Mouse (Mus musculus) E14TG2a.4 (cell line): ENCODE measurements around the gene Plekhh3.

Experiments
- H3K27me3 ChIP-seq: 2 replicates; pipeline ENCODE4 v1.6.1; 2014; ENCODE audit warnings: low read length, control low read depth; ENCODE audit not compliant: insufficient read depth
- H3K36me3 ChIP-seq: 2 replicates; pipeline ENCODE4 v1.6.1; 2014; ENCODE audit warnings: low read length, control low read depth; ENCODE audit not compliant: insufficient read depth
- H3K4me1 ChIP-seq: replicated peaks from 2 replicates; pipeline ENCODE4 v1.6.1; 2014; ENCODE audit warnings: low read depth, low read length, control low read depth
- H3K4me3 ChIP-seq: replicated peaks from 2 replicates; pipeline ENCODE4 v1.5.1; 2014; ENCODE audit warnings: mild to moderate bottlenecking, low read length
- H3K9me3 ChIP-seq: 2 replicates; pipeline ENCODE4 v1.6.1; 2014; ENCODE audit warnings: low read length, control low read depth
- CTCF ChIP-seq: conservative IDR thresholded peaks from 2 replicates; pipeline ENCODE4 v1.5.1; 2014; ENCODE audit warnings: low read length
- NANOG ChIP-seq: IDR thresholded peaks from 2 replicates; pipeline ENCODE4 v1.6.1; 2014; ENCODE audit warnings: borderline replicate concordance, low read length, mixed read lengths
- POU5F1 ChIP-seq: IDR thresholded peaks from 2 replicates; pipeline ENCODE4 v1.6.1; 2014; ENCODE audit warnings: low read length, borderline replicate concordance

Plekhh3 gene

DNA sequence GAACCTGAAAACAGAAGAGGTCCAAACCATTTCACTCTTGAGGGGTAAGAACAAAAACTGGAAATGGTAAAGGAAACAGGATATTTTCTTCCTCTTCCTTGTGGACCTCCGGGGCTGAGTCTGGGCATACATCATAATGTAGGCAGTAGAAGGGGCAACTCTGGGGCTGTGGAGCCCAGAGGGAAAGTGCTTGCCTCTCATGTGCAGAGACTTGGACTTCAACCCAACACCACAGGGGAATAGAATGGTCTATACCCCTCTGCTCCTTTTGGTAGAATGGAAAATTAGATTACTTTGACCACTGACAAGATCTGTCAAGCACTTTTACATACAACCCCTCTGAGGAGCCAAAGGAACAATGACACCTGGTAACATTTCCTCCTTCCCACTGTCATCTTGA is 23.9 kb upstream of the Plekhh3 start:
- Histone ChIP-seq H3K4me1 (peaks cover 32% of the 10 kb centered on the region), H3K4me3 (no peak overlapping the region), H3K27me3 (no peaks in the 10 kb centered on the region), H3K36me3 (peaks cover 79% of the 10 kb centered on the region), H3K9me3 (no peaks in the 10 kb centered on the region)
- no peak for TF ChIP-seq POU5F1
- TF ChIP-seq CTCF = no peak
- TF ChIP-seq NANOG = no peak

DNA sequence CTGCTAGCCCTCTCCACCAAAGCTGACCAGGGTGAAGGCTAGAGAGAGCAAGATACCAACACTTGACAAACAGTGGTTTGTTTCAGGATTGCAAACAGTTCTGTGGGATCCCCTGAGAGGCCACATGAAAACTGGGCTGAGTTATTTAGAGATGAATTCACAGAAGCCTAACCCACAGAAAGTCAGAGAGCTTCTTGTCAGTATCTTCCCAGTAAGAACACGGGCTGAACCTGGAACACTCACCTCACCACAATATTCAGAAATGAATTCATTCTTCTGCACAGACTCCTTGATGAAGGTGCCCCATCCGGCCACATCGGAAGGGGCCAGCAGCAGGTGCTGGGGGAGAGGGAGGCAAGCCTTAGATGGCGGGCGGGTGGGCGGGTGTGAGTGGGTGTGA is 23.5 kb upstream of the Plekhh3 start:
- Histone ChIP-seq H3K4me3 (no peak overlapping the region), H3K27me3 (no peaks in the 10 kb centered on the region), H3K36me3 (peaks cover 75% of the 10 kb centered on the region), H3K4me1 (peaks cover 37% of the 10 kb centered on the region), H3K9me3 (no peaks in the 10 kb centered on the region)
- TF ChIP-seq CTCF (no peak), POU5F1 (no peak), NANOG (no peak)

- no peak overlapping the region for H3K4me3 ChIP-seq
- no peaks in the 10 kb centered on the region for H3K27me3 ChIP-seq
- TF ChIP-seq CTCF (no peak), NANOG (no peak), POU5F1 (no peak)
- H3K9me3 ChIP-seq = no peaks in the 10 kb centered on the region
- H3K36me3 ChIP-seq = peaks cover 70% of the 10 kb centered on the region
- H3K4me1 ChIP-seq = peaks cover 41% of the 10 kb centered on the region
Measured at GRCm38 (mm10) chr11:101194137-101194536, 23.0 kb upstream of the Plekhh3 start.

DNA sequence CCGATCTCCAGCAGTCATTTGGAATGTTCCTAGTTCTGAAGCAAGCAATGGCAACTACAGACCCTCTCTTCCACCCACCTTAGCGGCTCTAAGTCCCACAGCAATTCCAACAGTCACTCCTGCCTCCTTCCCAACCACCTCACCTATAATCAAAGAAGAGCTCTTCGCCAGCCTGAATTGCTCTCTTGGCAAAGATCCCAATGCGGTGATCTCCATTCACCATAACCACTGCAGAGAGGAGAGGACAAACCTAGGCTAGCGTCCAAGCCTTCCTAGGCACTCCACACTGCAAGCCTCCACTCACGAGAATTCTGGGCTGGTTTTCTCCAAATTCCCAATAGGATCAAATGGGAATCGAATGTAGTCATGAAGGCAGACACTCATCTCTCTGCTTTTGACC is 21.9 kb upstream of the Plekhh3 start:
- no peak overlapping the region for H3K4me3 ChIP-seq

DNA sequence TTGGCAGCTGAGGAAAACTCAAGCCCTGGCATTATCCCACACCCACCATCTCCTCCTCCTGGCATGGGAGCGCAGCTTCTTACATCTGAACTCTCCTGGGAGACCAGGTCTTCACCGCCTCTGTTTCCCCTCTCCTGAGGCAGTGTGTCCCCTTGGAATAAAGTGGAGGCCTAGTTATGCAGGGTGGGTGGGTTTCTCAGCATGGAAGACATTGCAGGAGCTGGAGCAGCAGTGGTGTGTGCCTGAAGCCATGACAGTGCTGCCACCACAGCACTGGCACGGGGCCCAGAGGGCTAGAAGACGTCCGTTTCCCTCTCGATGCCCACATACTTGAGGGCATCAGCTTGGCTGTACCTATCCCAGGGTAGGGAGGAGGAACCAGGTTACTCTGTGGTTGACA is 21.5 kb upstream of the Plekhh3 start:
- Histone ChIP-seq H3K4me3 (no peak overlapping the region), H3K36me3 (peaks cover 55% of the 10 kb centered on the region), H3K4me1 (peaks cover 48% of the 10 kb centered on the region), H3K9me3 (no peaks in the 10 kb centered on the region), H3K27me3 (no peaks in the 10 kb centered on the region)
- TF ChIP-seq POU5F1 (no peak), CTCF (no peak), NANOG (no peak)

More for the DNA sequence above, 21.9 kb upstream of the Plekhh3 start:
- no peaks in the 10 kb centered on the region for H3K27me3 ChIP-seq
- peaks cover 51% of the 10 kb centered on the region for H3K4me1 ChIP-seq
- H3K9me3 ChIP-seq = no peaks in the 10 kb centered on the region
- TF ChIP-seq CTCF (no peak), POU5F1 (no peak), NANOG (no peak)
- H3K36me3 ChIP-seq = peaks cover 59% of the 10 kb centered on the region

GRCm38 (mm10) chr11:101191919-101192470 is 20.8 kb upstream of the Plekhh3 start:
- peaks cover 43% of the 10 kb centered on the region for H3K4me1 ChIP-seq

DNA sequence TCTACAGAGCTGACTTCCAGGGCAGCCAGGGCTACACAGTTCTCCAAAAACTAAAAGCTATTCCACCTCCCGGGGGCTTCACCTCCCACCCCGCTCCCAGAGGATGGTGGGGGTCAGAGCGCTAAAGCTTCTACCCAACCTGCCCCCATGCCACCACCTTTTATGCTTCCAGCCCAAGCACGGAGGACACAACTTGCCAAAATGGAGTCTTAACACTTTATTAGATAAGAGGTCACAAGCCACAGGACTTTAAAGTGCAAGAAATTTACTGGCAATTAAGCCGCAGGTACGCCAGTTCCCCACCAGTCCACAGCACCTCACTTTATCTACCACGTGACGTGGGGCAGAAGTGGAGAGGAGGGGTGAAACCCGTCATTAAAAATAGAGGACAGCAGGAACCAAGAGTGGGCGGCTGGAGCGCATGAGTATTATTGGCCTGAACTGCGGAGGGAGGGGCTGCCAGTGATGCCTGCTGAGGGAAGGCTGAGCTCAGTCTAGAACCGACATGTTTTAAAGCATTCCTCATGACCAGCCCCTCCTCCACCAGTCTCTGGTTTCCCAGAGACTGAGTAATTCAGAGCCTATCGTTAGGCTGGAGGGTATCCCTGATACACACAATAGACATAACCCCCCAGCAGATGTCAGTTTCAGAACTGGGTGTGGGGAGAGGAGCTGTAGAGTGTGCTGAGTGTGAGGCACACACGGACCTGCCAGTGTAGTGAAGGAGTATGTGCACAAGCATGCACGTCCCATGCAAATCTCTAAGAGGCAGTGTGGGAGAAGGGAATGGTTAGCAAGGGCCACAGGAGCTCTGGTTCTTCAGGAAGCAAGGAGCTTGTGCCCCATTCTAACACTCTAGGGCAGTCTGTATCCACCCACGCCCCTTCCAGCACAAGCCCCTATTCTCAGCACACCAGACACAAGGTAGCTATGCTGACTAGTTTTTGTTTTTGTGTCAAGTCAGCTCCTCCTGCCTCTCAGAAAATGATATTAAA is 20.1 kb upstream of the Plekhh3 start:
- Histone ChIP-seq H3K27me3 (no peaks in the 10 kb centered on the region), H3K9me3 (no peaks in the 10 kb centered on the region), H3K4me3 (peak overlapping the region; percentile 10; the same call in 1 of the 2 replicates), H3K4me1 (peaks cover 43% of the 10 kb centered on the region), H3K36me3 (peaks cover 43% of the 10 kb centered on the region)
- TF ChIP-seq POU5F1 (no peak), CTCF (no peak), NANOG (no peak)

More at GRCm38 (mm10) chr11:101191919-101192470, 20.8 kb upstream of the Plekhh3 start:
- Histone ChIP-seq H3K4me3 (no peak overlapping the region), H3K27me3 (no peaks in the 10 kb centered on the region), H3K36me3 (peaks cover 51% of the 10 kb centered on the region), H3K9me3 (no peaks in the 10 kb centered on the region)
- no peak for TF ChIP-seq POU5F1
- TF ChIP-seq CTCF = no peak
- TF ChIP-seq NANOG = no peak

GRCm38 (mm10) chr11:101190181-101190912 is 19.2 kb upstream of the Plekhh3 start:
- TF ChIP-seq CTCF (no peak), POU5F1 (no peak), NANOG (no peak)
- Histone ChIP-seq H3K4me3 (0 out of 2 replicates have a peak overlapping the region, but pooled peaks have one; percentile 4), H3K9me3 (no peaks in the 10 kb centered on the region), H3K36me3 (peaks cover 34% of the 10 kb centered on the region), H3K4me1 (peaks cover 43% of the 10 kb centered on the region), H3K27me3 (0 out of 2 replicates have a peak, but pooled peaks cover under 1% of the 10 kb centered on the region)
